Mouse (Mus musculus): ENCODE results near the gene Mtap. TPM values are rescaled to one million over a fixed set of nuclear protein-coding genes. Genes with fewer than 3 reads are reported as not detected.

The Mtap gene
- 18.0 and 18.4 TPM in 2 replicates for polyA plus RNA-seq (2015; fragmentation: Nextera tagmentation; extraction: Ambion mirVana)

DNA sequence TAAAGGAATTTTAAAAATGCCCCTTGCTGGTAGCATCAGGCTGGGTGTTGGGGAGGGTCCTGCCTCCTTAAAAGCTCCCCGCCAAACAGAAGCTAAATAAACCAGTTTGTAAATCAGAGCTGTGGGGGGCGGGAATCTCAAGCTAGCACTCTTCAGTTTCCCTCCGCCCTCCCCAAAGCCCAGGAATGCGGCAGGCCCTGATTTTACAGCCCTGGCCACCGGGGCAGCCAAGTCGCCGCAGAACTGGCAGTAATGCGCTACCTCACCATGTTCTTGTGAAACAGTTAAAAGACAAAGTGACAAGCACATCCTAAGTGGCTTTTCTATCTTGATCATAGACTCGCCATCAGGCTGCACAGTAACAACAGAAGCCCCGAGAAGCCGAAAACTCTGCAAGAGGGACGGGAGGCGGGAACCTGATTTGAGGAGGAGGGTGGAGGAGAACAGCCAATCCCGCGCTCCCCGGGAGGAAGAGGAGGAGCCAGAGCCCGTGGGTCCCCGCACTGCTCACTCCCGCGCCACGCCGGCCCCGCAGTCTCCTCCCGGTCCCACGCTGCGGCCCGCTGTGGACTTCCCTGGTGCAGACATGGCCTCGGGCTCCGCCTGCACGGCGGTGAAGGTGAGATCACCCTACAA lies at the start of gene Mtap:
Gene Mtap, plus strand, starts transcription at position 217 of the 636 bp plus-strand sequence.
- H3K36me3 ChIP-seq (replicated peaks): no peaks in the 10 kb centered on the region
- 1% methylated on average over 31 of the region's 31 CpGs for WGBS (ENCODE audit: insufficient replicate concordance)
- no peaks in the 10 kb centered on the region for H3K27me3 ChIP-seq
- peak within 1 kb of the TSS; percentile 90 for H3K4me2 ChIP-seq
- peak within 1 kb of the TSS; percentile 66 for H3K27ac ChIP-seq (replicated peaks)
- H3K4me3 ChIP-seq (replicated peaks): peak within 1 kb of the TSS; percentile 68
- peaks cover 37% of the 10 kb centered on the region for H3K4me1 ChIP-seq (replicated peaks)
- peak within 1 kb of the TSS; percentile 52 for H3K9ac ChIP-seq
- ATAC-seq (ENCODE audit: insufficient read depth): peak; percentile 84
- no peaks in the 10 kb centered on the region for H3K9me3 ChIP-seq (replicated peaks)

DNA sequence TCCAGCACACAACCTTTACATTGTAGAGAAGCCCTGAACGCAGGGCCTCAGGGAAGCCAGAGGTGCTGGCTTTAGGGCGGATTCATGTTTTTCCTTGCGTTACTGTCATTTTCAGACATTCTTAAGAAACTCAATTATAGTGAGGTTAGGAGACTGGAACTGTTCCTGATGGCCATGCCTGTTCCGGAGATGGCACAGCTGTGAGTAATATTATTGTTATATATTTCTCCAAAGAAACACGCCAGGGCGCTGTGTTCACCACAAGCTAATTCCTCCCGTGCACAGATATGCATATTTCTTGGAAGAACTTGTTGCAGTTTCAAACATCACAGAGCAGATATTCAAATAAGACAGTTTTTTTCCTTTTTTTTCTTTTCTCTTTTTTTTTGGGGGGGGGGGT lies 47.8 kb upstream of the Mtap start:
- WGBS (ENCODE audit: insufficient replicate concordance): 74% methylated on average over 7 of the region's 7 CpGs
- ATAC-seq (ENCODE audit: insufficient read depth): no peak
- no peak overlapping the region for H3K27ac ChIP-seq (replicated peaks)
- H3K9me3 ChIP-seq (replicated peaks): no peaks in the 10 kb centered on the region
- no peak overlapping the region for H3K4me2 ChIP-seq
- H3K4me3 ChIP-seq (replicated peaks): no peak overlapping the region
- H3K36me3 ChIP-seq (replicated peaks): no peaks in the 10 kb centered on the region
- H3K27me3 ChIP-seq: no peaks in the 10 kb centered on the region
- no peaks in the 10 kb centered on the region; the same call in 1 of the 2 replicates for H3K4me1 ChIP-seq (replicated peaks)
- H3K9ac ChIP-seq: no peak overlapping the region

DNA sequence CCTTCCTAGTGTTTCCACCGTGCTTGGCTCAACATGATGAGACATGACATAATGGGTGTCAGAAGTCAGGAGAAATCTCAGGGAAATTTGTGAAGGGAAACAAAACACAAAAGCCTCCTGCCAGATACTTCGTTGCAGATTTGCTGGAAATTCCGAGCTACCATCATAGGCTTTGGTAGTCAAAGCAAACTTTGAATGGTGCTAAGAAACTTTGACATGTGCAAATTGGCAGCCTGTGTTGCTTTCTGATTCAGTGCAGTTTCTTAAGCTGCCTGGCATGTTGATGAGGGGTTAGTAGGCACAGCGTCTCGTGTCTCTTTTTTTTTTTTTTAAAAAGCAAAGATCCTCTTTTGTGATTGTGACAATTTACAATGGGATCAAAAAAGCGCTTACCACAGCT lies 46.7 kb upstream of the Mtap start:
- ATAC-seq (ENCODE audit: insufficient read depth): no peak

DNA sequence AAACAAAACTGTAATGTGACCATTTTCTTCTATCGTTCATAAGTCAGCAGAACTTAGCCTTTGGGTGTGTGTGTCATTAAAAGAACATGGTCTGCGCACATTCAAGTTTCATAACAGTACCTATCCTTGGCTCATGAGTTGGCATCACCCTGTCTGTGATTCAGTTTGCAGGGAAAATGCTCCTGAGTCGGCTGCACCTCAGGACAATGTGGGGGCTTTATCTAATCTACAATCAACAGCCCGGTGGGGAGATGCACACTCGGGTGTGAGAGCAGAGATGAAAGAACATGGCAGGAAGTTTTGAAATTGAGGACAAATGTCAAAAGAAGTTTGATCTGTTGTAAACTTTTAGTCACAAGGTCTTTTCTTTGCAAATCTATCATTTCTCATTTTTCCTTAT lies 44.8 kb upstream of the Mtap start:
- Histone ChIP-seq H3K4me1 (replicated peaks) (no peaks in the 10 kb centered on the region; the same call in 1 of the 2 replicates), H3K27me3 (no peaks in the 10 kb centered on the region), H3K4me3 (replicated peaks) (no peak overlapping the region), H3K9ac (no peak overlapping the region), H3K4me2 (no peak overlapping the region), H3K9me3 (replicated peaks) (no peaks in the 10 kb centered on the region), H3K27ac (replicated peaks) (no peak overlapping the region), H3K36me3 (replicated peaks) (no peaks in the 10 kb centered on the region)
- WGBS (ENCODE audit: insufficient replicate concordance): 25% methylated on average over 5 of the region's 5 CpGs
- no peak for ATAC-seq (ENCODE audit: insufficient read depth)

More for the DNA sequence above, 46.7 kb upstream of the Mtap start:
- Histone ChIP-seq H3K4me1 (replicated peaks) (no peaks in the 10 kb centered on the region; the same call in 1 of the 2 replicates), H3K36me3 (replicated peaks) (no peaks in the 10 kb centered on the region), H3K9me3 (replicated peaks) (no peaks in the 10 kb centered on the region), H3K27me3 (no peaks in the 10 kb centered on the region), H3K4me2 (no peak overlapping the region), H3K4me3 (replicated peaks) (no peak overlapping the region), H3K9ac (no peak overlapping the region), H3K27ac (replicated peaks) (no peak overlapping the region)
- WGBS (ENCODE audit: insufficient replicate concordance): 61% methylated on average over 6 of the region's 6 CpGs

DNA sequence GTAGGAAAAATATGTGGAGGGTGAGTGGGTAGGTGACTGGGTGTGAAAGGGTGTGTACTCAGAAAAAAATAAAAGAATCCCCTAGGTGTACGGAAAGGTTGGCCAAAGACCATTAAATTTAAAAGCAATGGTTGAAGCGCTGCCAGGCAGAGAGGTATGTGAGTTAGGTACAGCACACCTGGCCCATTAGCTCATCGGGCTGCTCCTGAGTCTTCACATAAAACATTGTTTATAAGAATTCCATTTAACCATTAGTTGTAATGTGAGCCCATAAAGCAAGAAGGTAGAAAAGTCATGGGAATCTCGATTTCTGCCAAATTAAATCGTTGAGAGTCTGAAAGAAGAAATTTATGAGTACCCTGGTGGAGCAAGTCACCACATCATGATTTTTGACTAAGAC lies 42.1 kb upstream of the Mtap start:
- Histone ChIP-seq H3K4me2 (no peak overlapping the region), H3K27ac (replicated peaks) (no peak overlapping the region), H3K9ac (no peak overlapping the region), H3K4me1 (replicated peaks) (no peaks in the 10 kb centered on the region; the same call in 1 of the 2 replicates), H3K9me3 (replicated peaks) (no peaks in the 10 kb centered on the region), H3K36me3 (replicated peaks) (no peaks in the 10 kb centered on the region), H3K4me3 (replicated peaks) (no peak overlapping the region), H3K27me3 (no peaks in the 10 kb centered on the region)
- no peak for ATAC-seq (ENCODE audit: insufficient read depth)
- WGBS (ENCODE audit: insufficient replicate concordance): 74% methylated on average over 5 of the region's 5 CpGs

DNA sequence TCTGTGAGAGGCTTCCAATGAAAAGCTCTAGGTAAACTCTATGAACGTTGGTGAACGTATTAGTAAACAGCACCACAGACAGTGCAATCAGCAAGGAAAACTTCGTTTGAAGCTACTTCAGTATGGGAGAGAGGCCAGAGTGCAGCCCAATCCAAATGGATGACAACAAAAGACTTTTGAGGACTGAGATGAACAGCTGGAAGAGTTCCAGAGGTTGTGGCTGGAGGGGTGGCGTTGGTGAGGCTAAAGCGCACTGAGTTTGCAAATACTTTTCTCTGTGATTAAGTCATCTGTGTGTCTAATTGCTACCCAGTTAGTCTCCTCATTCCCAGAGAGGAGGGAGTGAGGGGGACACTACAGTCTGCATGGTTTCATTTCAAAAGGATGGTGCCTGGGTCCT lies 38.7 kb upstream of the Mtap start:
- Histone ChIP-seq H3K27ac (replicated peaks) (no peak overlapping the region), H3K9ac (no peak overlapping the region), H3K27me3 (no peaks in the 10 kb centered on the region), H3K4me2 (no peak overlapping the region), H3K36me3 (replicated peaks) (no peaks in the 10 kb centered on the region), H3K9me3 (replicated peaks) (no peaks in the 10 kb centered on the region), H3K4me3 (replicated peaks) (no peak overlapping the region), H3K4me1 (replicated peaks) (no peaks in the 10 kb centered on the region)
- no peak for ATAC-seq (ENCODE audit: insufficient read depth)
- 61% methylated on average over 5 of the region's 5 CpGs for WGBS (ENCODE audit: insufficient replicate concordance)

DNA sequence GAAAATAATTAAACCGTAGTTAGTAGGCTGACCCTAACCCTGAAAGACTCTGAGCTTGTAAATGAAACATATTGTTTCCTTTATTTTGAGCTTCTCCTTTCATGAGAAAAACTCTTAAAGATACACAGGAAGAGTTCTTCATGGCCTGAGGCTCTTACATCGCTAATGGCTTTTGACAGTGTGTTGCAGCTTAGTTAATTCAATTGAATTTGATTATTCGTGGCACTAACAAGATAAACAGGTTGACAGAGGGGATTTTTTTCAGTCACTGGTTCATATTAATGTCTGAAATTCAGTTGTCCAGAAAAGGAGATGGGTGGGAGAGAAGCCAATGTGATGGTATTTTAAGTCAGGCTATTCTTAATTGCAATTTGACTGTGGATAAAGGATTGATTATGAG lies 35.6 kb upstream of the Mtap start:
- Histone ChIP-seq H3K4me3 (replicated peaks) (no peak overlapping the region), H3K9ac (no peak overlapping the region), H3K27ac (replicated peaks) (no peak overlapping the region), H3K9me3 (replicated peaks) (no peaks in the 10 kb centered on the region), H3K36me3 (replicated peaks) (no peaks in the 10 kb centered on the region), H3K4me1 (replicated peaks) (no peaks in the 10 kb centered on the region), H3K4me2 (no peak overlapping the region), H3K27me3 (no peaks in the 10 kb centered on the region)
- 69% methylated on average over 3 of the region's 3 CpGs for WGBS (ENCODE audit: insufficient replicate concordance)
- no peak for ATAC-seq (ENCODE audit: insufficient read depth)

DNA sequence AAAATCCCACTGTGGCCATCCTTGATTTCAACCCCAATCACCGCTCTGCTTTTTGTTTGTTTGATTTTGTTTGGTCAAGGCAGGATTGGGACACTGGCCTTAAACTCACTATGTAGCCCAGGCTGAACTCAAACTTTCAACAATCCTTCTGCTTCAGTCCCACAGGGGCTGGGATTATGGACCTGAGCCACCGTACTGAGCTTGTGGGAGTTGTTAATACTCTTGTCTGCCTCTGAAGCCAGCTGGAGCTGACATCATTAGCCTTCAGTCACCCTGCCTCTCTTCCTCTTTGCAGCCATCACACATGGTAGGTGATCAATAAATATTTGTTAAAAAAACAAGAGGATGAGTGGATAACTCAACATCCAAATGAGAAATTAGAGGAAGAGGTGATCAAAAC lies 34.6 kb upstream of the Mtap start:
- no peaks in the 10 kb centered on the region for H3K27me3 ChIP-seq
- H3K9me3 ChIP-seq (replicated peaks): no peaks in the 10 kb centered on the region
- H3K4me3 ChIP-seq (replicated peaks): no peak overlapping the region
- no peak overlapping the region for H3K9ac ChIP-seq
- no peaks in the 10 kb centered on the region for H3K4me1 ChIP-seq (replicated peaks)
- H3K36me3 ChIP-seq (replicated peaks): no peaks in the 10 kb centered on the region
- ATAC-seq (ENCODE audit: insufficient read depth): no peak
- no peak overlapping the region for H3K27ac ChIP-seq (replicated peaks)
- 57% methylated on average over 2 of the region's 2 CpGs for WGBS (ENCODE audit: insufficient replicate concordance)
- H3K4me2 ChIP-seq: no peak overlapping the region

DNA sequence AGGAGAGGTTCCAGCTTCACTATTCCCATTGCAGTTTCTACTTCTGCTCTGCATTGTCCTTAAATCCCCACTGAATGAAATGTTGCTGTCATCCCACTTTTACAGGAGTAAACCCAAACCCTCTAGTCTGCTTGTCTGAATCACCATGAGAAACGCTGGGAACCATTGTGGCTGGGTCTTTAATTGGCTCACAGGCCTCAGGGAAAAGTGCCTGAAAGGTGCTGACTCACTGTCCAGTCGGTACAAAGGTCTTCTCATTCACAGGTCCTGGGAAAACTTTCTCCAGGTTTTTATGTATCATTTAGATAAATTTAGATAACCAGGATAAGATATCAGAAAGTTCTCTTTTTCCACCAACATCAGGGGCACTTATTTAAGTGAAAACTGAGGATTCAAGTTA lies 31.4 kb upstream of the Mtap start:
- no peaks in the 10 kb centered on the region for H3K36me3 ChIP-seq (replicated peaks)
- H3K4me2 ChIP-seq: no peak overlapping the region
- ATAC-seq (ENCODE audit: insufficient read depth): no peak
- WGBS (ENCODE audit: insufficient replicate concordance): 11% methylated on average over 2 of the region's 2 CpGs
- no peak overlapping the region for H3K27ac ChIP-seq (replicated peaks)
- no peaks in the 10 kb centered on the region for H3K9me3 ChIP-seq (replicated peaks)
- H3K4me1 ChIP-seq (replicated peaks): no peaks in the 10 kb centered on the region
- no peak overlapping the region for H3K4me3 ChIP-seq (replicated peaks)
- no peaks in the 10 kb centered on the region for H3K27me3 ChIP-seq
- no peak overlapping the region for H3K9ac ChIP-seq

DNA sequence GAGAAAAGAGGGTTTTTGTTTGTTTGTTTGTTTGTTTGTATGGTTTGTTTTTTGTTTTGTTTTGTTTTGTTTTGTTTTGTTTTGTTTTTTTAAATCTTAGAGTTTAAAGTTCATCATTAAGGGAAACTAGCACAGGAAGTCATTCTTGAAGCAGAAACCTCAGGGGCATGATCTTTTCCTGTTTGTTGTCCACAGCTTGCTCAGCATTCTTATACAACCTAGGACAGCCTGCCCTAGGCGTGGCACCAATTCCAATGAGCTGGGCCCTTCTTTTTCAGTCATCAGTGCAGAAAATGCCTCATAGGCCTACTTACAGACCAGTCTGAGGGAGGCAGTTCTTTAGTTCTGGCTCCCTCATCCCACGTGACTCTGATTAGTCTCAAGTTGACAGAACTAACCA lies 30.4 kb upstream of the Mtap start:
- Histone ChIP-seq H3K9ac (no peak overlapping the region), H3K9me3 (replicated peaks) (no peaks in the 10 kb centered on the region), H3K27me3 (no peaks in the 10 kb centered on the region), H3K27ac (replicated peaks) (no peak overlapping the region), H3K4me1 (replicated peaks) (no peaks in the 10 kb centered on the region), H3K36me3 (replicated peaks) (no peaks in the 10 kb centered on the region), H3K4me3 (replicated peaks) (no peak overlapping the region), H3K4me2 (no peak overlapping the region)
- 42% methylated on average over 2 of the region's 2 CpGs for WGBS (ENCODE audit: insufficient replicate concordance)
- no peak for ATAC-seq (ENCODE audit: insufficient read depth)

DNA sequence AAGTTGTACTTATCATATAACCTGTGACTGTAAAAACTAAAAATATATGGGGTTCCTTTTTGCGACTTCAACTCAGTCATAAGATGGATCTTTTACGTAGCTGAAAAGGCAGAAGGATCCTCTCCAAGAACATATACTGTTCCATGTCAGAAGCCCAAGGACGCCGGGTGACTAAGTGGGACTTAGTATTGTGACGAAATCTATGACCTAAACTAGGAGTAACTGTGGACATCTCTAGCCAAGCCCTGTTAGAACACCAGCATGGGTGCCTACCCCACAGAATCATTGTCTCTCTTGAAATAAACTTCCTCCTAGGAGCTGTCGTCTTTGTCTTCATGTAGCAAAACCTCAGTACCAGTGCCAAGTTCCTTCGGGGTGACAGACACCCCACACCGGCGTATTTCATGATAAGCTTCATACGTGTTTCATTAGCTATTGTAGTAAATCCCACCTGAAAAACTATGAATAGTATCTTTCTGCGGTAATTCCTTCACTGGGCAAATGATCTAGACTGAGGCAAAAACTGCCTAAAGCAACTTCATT lies 24.7 kb upstream of the Mtap start:
- no peaks in the 10 kb centered on the region for H3K27me3 ChIP-seq
- H3K4me1 ChIP-seq (replicated peaks): 0 out of 2 replicates have a peak, but pooled peaks cover 5% of the 10 kb centered on the region
- no peaks in the 10 kb centered on the region for H3K9me3 ChIP-seq (replicated peaks)
- ATAC-seq (ENCODE audit: insufficient read depth): no peak
- H3K4me3 ChIP-seq (replicated peaks): no peak overlapping the region
- no peak overlapping the region for H3K27ac ChIP-seq (replicated peaks)
- 58% methylated on average over 11 of the region's 11 CpGs for WGBS (ENCODE audit: insufficient replicate concordance)
- H3K36me3 ChIP-seq (replicated peaks): no peaks in the 10 kb centered on the region
- no peak overlapping the region for H3K9ac ChIP-seq
- no peak overlapping the region for H3K4me2 ChIP-seq

DNA sequence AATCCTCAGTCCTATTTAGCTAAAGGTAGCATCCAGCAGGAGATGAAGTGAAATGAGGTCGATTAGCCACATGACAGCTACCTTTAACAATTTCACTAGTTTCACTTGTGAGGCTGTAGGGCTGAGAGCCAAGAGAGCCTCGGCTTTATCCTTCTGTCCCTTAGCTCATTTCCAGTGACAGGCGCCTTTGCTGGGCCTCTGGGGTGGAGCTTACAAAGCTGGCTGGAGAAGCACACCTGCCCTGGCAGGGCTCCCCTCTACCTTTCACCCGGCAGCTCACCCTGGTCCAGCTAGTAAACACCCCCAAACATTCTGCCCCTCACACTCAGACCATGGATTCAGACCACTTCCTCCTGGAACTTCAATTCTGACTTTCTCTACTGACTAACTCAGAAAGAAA lies 24.1 kb upstream of the Mtap start:
- Histone ChIP-seq H3K36me3 (replicated peaks) (no peaks in the 10 kb centered on the region), H3K9me3 (replicated peaks) (no peaks in the 10 kb centered on the region), H3K4me1 (replicated peaks) (0 out of 2 replicates have a peak, but pooled peaks cover 5% of the 10 kb centered on the region), H3K9ac (no peak overlapping the region), H3K27me3 (no peaks in the 10 kb centered on the region), H3K4me2 (no peak overlapping the region), H3K4me3 (replicated peaks) (no peak overlapping the region), H3K27ac (replicated peaks) (no peak overlapping the region)
- 27% methylated on average over 4 of the region's 4 CpGs for WGBS (ENCODE audit: insufficient replicate concordance)
- ATAC-seq (ENCODE audit: insufficient read depth): no peak
